Mouse (Mus musculus) cerebellum, adult 8-10 months (tissue): ENCODE measurements at regions not wholly inside any gene's neighbourhood (a gene's known extent, or its start where the extent isn't known, plus 50 kb on each side); places are given as distances from the start of the nearest gene placed in this dataset.
A peak's percentile ranks its signal among the peaks of the same experiment; 100 is the strongest.

Experiments used
- DNase-seq: peaks from one replicate; pipeline ENCODE4 v3.0.0; 2022

DNA sequence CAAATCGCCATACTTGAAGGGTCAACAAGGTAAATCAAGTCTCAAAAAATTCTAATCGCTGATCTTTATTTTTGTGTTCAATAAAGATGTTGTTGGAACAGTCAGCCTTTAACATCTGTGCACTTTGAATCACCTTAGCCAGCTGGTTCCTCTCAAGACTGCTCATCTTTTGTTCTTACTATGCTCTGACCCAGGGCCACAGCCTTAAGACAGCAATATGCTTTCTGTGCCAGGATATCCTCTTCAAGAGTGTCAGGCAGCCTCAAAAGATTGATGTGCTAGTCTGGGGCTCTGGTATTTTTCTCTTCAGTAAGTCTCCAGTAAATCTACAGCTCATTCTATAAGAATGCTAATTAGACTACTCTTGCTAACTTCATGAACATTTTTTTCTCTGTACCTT, 199.9 kb downstream of the Dph6 start:
- DNase-seq, result no peak

DNA sequence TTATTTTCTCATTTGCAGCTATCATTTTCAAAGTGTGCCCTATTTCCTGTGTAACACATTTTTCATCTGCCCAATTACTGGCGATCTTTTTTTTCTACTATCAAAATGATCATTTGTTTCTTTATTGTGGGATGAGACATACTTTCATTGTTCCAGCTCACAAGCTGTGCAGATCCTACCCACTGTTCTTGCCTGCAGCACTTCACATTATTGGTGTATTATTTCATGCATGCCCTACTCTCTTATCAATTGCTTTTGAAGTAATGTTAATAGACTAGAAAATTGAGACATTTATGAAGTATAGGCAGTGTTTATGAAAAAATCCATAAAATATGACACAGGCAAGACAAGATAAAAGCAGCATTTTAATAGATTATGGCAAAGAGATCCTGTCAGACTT, 204.6 kb downstream of the Dph6 start:
- no peak for DNase-seq

DNA sequence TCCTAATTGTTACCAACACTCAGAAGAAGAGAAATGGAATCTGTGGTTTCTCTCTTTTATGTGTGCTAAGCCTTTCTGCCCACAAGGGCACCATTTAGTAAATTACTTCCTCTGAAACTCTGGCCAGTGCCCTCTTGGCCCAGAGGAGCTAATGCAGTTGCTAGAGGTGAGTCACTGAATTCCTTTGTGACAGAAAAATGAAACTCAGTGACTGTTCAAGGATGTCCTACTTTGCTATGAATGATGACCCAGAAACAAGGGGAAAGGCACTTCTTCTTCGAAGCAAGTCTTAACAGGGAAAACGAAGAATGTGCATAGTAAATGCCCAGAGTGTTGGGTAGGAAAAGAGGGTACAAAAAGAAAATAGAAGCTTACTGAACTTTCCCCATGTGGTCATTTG, 211.0 kb downstream of the Dph6 start:
- DNase-seq, result no peak

DNA sequence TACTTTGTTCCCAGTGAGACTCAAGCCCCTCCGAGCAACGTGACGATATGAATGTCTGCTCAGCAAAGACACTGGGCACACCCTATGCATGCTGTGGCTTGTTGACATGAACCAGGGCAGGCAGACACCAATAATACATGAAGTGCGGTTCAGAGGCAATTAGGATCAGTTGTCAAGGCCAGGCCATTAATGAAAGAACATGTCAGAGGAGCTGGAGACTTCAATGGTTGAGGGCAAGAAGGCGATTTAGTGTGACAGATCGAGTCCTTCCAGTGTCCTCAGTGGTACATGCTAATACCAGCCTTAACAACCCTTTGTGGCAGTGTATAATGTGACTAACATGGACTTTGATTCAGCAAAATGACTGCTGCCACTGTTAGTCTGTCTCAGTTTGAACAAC, 213.8 kb downstream of the Dph6 start:
- no peak for DNase-seq

DNA sequence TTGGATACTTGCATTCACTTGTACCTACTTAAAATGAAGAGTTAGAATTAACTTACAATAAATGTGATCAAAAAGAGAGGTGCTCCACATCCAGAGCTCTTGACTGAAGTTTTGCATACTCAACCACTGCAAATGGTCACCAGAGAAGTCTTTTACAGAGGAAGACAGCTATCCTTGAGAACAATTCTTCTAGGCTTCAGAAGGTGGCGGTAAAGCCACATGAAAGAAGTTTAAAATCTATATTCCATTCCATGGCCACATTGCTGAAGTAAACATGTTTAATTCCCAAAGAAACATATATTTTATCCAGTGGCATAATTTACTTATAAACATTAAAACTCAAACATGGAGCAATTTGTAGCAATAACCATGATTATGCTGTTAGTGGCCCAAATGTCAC, 215.1 kb downstream of the Dph6 start:
- no peak for DNase-seq

DNA sequence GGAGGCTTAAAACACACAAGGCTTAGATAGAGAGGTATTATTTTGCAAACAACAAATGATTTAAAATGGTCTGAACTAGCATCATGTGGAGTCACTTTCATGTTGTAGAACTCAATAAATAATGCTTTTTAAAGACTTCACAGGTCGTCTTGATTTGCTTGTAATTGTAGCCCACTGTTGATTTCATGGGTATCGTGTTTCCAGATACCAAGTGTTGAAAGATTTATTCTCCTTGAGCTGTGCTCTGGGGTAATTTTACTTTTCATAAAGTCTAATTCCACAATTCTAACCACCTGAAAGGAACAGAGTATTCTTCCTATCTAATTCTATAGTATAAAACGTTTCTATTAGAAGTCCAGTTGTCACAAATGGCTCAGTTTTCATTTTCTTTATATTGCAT, 216.7 kb downstream of the Dph6 start:
- no peak for DNase-seq

DNA sequence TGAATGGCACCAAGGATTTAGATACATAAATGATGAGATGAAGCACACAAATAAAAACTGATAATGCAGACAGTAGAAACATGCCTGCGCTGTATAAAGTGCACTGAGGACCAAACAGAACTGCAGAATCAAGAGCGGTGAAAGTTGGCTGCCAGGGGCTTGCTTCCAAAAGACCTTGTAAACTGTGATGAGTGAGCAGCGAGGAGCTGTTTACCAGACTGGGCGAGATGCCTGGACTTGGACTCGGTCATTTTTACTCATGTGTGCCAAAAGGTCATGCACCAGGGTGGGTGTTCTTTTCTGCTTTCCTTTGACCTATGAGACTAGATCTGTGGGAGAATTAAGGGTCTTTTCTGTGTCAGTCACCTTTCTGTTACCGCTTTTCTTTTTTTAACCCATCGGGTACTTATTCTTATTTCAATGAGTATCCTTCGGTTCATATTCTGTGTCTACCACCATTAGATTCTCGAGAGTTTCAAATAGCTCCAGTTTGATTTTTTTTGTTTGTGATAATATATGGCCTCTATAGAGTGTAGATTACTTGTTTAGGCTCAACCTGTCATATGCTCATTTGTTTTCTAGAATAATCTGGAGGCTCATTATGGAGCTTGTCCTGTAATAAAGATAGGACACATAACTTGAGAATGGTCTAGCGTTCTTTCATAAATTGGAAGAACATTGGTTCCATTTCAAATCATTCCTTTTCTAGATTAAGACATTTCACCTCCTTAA, 226.3 kb upstream of the Zfp770 start:
- DNase-seq, result peak; percentile 5

DNA sequence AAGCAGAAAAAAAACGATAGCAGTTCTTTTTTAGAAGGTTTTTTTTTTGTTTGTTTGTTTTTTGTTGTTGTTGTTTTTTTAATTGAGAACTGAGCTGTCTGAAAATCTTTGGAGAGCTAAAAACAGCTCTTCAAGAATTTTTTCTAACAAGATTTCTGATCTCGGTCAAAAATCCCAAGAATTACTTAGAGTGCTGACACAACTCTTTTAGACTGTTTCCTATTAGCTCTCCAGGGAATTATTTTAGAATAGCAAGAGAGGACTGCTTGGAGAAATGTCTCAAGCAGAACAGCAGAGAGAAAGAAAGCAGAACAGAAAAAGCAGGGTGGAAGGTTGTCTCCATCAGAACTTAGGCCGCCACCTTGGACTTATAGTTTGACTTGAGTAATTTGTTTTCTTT, 218.1 kb upstream of the Zfp770 start:
- no peak for DNase-seq

DNA sequence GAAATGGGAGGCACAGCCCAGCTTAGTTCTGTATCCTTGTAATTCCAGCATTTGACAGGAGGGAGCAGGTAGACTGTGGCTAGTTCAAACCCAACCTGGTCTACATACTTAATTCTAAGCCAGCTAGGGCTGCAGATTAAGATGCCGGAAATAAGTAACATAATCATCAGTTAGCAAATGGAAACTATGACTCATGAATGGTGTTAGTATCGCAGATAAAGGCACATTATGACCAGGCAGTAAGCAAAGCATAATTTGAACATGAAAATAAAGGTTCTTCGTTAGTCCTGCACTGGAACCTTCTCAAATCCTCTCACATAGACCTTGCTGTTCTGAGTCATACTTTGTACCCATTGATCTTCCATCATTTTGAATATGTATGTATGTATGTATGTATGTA, 211.7 kb upstream of the Zfp770 start:
- DNase-seq, result no peak

DNA sequence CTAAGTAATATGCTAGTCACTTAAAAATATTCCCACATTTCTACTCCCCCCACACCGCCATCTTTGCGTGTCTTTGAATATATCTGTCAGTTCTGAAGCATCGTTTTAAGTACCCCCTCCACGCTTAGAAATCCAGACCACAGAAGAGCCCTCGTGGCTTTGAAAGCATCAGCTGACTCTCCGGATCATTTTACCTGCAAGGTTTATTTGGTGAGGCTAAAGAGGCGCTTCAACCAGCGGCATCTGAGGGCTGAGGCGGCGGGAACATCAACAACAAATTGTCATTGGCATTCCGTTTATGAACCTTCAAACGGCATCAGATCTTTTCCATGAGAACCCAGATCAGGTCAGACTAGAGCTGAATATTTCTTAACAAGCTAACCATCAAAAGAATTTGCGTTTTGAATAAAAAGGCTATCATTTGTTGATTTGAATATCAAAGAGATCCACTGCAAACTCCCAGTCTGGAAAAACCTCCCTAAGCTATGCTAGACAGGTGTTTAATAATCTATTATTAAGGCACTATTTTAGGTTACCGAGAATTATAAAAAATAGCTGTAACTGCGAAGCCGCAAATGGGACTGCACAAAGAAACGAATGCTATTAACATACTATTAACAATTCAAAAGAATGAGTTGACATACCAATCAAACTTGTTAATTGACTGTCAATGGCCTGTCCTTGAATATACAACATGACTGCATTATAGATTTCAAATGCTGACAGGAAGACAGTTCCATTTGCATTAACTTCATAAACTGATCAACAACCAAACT, 210.9 kb upstream of the Zfp770 start:
- DNase-seq, result no peak

DNA sequence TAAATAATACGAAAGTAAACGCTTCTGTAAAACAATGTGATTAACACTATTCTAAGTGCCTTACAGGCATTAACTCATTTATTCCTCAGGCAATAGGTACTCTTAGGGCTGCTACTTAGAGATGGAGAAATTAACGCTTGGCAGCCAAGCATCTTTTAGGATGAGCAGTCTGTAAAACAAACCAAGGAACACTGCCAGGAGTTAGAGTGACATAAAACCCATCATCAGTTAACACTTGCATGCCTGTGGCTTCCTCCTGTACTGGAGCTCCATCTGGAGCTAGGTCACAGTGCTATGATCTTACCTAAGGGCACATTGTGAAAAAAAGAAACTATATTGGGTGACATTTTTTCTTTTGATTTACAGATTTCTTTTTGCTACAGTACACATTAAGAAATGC, 209.4 kb upstream of the Zfp770 start:
- no peak for DNase-seq

DNA sequence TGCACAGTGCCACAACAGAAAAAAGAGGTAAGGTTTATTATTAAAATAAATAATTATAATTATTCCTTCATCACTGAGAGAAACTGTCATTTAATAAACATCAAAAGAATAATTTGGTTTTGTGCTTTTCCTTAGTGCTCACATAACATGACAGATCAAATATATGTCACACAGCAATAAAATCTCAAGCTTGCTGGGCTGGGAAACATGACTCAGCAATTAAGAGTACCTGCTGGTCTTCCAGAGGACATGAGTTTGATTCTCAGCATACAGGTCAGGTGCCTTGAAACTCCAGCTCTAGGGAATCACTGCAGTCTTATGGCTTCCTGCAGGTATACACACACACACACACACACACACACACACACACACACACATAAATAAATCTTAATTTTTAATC, 208.3 kb upstream of the Zfp770 start:
- DNase-seq, result no peak

DNA sequence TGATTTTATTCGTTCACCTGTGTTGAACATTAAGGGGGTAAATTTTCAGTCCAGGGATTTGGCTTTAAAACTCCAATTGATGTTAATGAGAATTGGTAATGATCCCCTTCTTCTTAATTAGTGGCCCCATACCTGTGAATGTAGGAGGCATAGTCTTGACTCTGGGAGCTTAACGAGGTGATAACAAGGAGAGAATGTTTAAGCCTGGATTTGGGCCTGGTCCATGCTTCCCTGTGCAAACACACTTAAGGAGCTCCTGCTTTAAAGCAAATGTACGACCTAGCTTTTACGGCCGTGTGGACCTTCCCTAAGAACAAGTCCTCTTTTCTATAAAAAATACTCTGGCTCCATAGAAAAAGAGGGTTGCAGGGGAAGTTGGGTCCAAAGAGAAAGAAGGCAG, 206.1 kb upstream of the Zfp770 start:
- no peak for DNase-seq

DNA sequence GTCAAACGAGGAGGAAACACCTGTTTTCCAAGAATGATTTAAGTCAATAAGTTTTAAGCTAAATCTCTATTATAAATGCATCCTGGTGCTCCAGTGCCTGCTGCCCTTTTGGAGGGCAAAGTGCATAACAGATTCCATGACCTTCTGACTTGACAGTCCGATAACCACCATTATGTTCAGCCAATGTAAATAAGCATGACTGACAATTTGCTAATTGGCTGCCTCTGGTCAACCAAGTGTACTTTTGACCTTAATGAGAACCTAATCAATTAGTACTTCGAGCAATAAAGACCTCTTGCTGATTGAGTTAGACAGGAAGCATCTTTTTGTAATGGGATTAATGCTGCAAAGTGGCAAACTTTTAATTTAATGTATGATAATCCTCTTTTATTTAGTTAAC, 183.3 kb upstream of the Zfp770 start:
- DNase-seq, result no peak

DNA sequence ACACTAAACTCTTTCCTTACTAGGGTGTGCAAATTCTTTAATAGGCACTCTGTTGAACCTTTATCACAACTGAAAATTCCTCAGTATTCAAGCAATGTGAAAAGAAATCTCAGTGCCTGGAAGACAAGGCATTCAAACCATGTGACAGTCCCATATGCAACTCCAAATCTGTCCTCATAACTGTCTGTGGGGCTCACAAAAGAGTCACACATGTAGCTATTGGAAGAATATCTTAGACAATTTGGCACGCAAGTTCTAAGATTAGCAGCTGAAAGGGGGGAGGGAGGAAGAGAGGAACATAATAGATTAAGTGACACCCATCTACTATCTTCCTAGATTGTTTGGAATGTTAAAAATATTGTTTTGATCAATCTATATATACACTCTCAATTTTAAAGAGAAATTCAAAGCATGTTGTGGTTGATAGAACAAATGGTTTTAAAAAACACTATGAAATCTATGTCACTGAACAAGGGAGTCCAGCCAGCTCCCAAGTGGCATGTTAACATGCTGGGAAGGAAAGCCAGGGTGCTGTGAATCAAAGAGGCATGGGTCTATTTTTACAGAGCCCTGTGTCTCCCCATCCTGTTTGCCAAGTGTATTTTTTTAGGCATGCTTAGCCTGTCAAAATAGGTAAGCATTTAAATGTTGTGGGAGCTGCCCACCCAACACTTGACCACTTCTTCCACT, 177.7 kb upstream of the Zfp770 start:
- DNase-seq, result no peak

DNA sequence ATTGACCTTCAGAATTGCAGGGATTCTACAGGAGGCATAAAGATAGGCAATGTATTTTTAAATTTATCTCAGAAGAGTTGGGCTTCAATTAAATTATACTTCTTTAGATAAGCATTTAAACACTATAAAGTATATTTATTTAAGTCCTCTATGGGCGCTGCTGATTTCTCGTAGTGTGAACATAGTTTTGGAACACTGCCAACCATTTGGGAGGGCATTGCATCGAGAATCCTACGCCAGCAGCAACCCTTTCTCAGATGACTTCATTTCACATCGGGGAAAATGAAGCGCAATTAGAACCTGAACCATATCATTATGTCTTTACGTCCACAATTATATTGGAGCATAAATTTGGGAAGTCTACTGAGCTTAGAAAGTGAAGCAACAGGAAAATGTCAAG, 172.2 kb upstream of the Zfp770 start:
- DNase-seq, result no peak

DNA sequence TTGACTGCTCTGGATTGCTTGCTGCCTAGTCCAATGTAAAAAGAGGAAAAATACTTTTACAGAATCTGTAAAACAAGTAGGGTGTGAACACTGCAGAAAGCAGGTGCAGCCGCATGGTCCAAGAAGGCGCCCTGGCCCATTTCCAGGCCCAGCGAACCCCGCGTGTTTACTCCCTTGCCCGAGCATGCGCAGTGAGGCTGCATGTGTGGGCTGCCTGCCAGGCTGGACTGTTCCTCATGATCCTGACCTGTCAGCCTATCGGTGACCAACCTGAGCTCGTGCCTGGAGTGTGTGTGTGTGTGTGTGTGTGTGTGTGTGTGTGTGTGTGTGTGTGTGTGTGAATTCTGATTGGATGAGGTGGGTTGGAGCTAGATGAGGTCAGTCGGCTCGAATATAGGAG, 152.6 kb upstream of the Zfp770 start:
- DNase-seq, result peak; percentile 8

DNA sequence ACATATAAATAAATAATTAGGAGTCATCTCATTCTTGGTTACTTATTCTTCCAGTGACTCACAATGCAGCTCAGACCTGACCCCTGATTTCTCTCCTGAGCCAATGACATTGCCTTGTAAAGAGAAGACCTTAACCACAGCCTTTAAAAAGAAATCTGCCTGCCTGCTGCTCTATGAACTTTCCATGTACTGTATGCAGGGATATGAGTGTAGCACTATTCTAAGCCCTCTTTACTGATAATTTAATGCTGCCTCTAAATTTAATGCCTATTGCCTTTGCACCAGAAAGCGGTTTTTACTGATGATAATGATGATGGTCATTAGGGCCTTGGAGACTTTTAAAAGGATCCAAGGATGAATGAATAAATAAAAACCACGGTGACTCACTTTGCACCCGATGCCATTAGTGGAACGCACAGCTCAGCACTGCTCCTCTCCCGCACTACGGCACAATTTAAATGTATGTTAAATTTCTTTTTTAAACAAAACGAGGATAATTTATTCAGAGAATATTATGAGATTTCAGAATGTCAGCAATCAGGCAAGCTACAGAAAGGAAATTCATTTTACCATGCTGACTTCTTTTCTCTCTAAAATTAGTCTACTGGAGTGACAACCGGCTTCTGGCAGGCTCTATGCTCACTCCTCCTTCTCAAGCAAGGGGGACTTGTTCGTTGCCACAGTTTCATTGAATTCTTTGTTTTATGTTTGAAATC, 139.5 kb upstream of the Zfp770 start:
- DNase-seq, result no peak

DNA sequence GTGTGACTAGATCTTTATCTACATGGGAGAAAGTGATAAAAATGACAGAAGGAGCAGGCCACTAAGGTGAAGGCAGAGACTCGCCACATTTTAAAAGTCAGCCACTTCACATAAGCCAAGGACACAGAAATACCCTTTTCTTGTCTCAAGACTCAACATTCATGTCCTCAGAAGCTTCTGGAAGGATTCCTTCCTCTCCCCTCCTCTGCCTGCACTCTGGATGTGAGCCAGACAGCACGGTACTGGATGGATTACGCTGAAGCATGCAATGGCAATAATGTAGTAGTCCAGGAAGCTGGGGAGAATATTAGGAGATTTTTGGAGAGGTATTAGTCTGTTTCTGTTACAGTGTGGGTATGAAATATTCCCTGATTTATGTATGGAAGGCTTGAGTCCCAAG, 100.5 kb upstream of the Zfp770 start:
- DNase-seq, result no peak

DNA sequence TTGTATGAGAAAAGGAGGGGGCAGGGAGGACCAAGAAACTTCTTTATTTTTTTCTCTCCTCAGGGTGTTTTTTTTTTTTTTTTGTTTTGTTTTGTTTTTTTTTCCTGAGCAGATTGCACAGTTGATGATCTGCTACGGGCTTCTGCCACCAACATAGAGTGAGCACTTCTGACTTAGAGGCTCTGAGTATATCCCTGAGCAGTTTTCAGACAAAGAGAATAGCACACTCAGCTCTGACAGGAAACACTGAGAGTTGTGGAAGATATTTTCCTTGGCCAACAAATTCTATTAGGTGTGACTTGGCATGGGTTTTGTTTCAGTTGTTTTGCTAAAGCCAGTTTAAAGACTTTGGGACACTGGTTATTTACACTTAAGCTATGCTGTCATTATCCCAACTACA, 93.8 kb upstream of the Zfp770 start:
- no peak for DNase-seq

DNA sequence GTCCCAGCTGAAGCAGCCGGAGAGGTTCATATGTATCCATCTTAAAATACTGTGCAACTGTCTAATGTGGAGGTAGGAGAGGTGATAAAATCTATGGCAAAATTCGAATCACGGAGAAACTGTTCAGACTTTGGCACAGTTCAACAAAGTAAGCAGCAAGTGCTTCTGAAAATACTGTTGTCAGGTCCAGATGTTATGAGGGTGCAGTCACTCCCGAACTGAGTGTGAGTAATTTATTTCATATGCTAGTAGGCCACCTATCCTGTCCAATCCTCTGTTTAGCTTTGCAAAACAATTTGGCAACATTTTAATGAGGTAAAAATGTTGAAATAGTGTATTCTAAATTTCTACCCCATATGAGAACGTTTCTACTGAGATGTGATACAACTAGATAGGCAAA, 90.1 kb upstream of the Zfp770 start:
- no peak for DNase-seq

DNA sequence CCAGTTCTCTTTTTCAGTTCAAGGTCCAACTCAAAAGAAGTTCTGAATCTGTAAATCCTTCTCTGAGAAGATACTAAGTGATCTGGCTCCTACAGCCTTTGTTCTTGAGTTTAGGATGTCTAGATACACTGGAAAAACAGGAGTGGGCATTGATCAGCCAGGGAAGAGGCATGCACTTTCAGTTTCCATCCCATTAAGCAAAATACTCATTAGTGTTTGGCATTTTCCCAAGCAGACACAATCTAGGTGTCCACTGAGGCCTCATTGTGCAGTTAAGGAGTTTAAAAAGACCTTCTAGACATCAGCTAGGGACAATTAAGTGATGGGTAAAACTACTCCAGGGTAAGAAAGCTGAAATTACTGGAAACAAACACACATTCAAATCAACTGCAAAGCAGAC, 74.3 kb upstream of the Zfp770 start:
- DNase-seq, result no peak

DNA sequence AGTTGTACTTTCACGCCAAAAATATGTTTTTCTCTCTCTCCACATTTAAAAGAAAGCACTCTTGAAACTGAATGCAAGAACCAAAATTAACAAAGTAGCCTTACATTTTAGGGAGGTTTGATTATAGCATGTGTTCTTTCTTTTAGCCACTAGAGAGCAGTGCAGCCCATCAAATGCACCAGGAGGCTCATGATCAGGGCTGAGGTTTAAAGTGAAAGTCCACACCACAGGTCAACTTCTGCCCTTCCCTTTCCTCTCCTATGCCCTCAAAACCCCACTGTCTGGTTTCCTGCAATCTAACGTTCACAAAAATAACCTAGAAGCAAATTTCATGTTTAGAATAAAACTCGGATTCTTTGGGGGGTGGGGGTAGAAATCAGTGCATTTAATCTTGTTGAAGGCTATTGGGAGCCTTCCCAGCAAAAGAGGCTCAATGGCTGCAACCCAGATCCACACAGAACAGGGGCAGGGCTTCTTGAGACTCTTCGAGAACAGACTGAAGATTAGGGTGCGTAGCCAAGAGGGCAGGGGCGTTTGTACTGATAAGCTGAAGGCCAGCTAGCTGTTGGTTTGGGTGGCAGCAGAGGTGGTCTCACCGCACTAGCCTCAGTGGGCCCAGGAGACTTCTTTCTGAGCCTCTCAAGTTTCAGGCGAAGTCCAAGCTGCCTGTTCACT, 59.3 kb upstream of the Zfp770 start:
- DNase-seq, result peak; percentile 13
